Mouse (Mus musculus) liver, postnatal 0 days (tissue): ENCODE results near the gene Amz2. TPM values are rescaled to one million over a fixed set of nuclear protein-coding genes. Genes with fewer than 3 reads are reported as not detected.

Source experiments
- ATAC-seq: fragments of 200-750 bp; cut with Nextera tagmentation; 2 replicates; pipeline ENCODE4 v1.8.0; 2017; ENCODE audit warnings: mild to moderate bottlenecking, moderate library complexity
- DNase-seq: peaks from one replicate; pipeline ENCODE4 v3.0.0-alpha.2; 2016
- H3K27ac ChIP-seq: fragments of 300-500 bp; sonication (generic); 2 replicates; pipeline ENCODE4 v1.5.1; 2014; ENCODE audit warnings: antibody characterized with exemption, moderate library complexity, mild to moderate bottlenecking, low read depth
- H3K27me3 ChIP-seq: fragments of 300-500 bp; sonication (generic); 2 replicates; pipeline ENCODE4 v1.6.1; 2014; ENCODE audit warnings: low read length, control low read depth, mixed read lengths; ENCODE audit not compliant: insufficient read depth
- H3K36me3 ChIP-seq: fragments of 300-500 bp; sonication (generic); replicated peaks from 2 replicates; pipeline ENCODE4 v1.6.1; 2014; ENCODE audit warnings: mild to moderate bottlenecking, control low read depth, low read length, moderate library complexity, mixed read lengths; ENCODE audit not compliant: insufficient read depth
- H3K4me1 ChIP-seq: fragments of 300-500 bp; sonication (generic); 2 replicates; pipeline ENCODE4 v1.6.1; 2014; ENCODE audit warnings: antibody characterized with exemption, mild to moderate bottlenecking, control low read depth; ENCODE audit not compliant: insufficient read depth
- H3K4me2 ChIP-seq: fragments of 300-500 bp; sonication (generic); 2 replicates; pipeline ENCODE4 v1.6.1; 2014; ENCODE audit warnings: low read depth, mild to moderate bottlenecking, low read length, moderate library complexity, mixed read lengths
- H3K4me3 ChIP-seq: fragments of 300-500 bp; sonication (generic); 2 replicates; pipeline ENCODE4 v1.5.1; 2014; ENCODE audit warnings: low read depth, low read length
- H3K9ac ChIP-seq: fragments of 300-500 bp; sonication (generic); replicated peaks from 2 replicates; pipeline ENCODE4 v1.6.1; 2014; ENCODE audit warnings: mild to moderate bottlenecking, moderate library complexity
- H3K9me3 ChIP-seq: fragments of 300-500 bp; sonication (generic); 2 replicates; pipeline ENCODE4 v1.6.1; 2016; ENCODE audit warnings: mild to moderate bottlenecking, control low read depth, low read length, mixed read lengths
- CTCF ChIP-seq: sonication (generic); IDR thresholded peaks from 2 replicates; pipeline ENCODE4 v1.5.1; 2016; ENCODE audit warnings: antibody characterized with exemption, low read depth
- EP300 ChIP-seq: IDR thresholded peaks from 2 replicates; pipeline ENCODE4 v1.6.1; 2016; ENCODE audit warnings: antibody characterized with exemption, low read depth, mild to moderate bottlenecking
- WGBS: fragments of 180-500 bp; shearing (Covaris S2); extraction: QIAGEN DNeasy Blood & Tissue Kit; methylation state at CpG from one replicate; pipeline ENCODE4 v1.1.7; 2014; ENCODE audit not compliant: insufficient replicate concordance; 5-methylcytosine and 5-hydroxymethylcytosine counted together
- polyA plus RNA-seq: library from polyadenylated mRNA; unstranded; fragments of >200 nt; fragmentation: Nextera tagmentation; extraction: Ambion mirVana; gene quantifications from 2 replicates; pipeline ENCODE4 v1.2.1, GENCODE M21; 2015

The Amz2 gene
- polyA plus RNA-seq, 1 experiment from 2014 or later: 11.0 TPM

DNA sequence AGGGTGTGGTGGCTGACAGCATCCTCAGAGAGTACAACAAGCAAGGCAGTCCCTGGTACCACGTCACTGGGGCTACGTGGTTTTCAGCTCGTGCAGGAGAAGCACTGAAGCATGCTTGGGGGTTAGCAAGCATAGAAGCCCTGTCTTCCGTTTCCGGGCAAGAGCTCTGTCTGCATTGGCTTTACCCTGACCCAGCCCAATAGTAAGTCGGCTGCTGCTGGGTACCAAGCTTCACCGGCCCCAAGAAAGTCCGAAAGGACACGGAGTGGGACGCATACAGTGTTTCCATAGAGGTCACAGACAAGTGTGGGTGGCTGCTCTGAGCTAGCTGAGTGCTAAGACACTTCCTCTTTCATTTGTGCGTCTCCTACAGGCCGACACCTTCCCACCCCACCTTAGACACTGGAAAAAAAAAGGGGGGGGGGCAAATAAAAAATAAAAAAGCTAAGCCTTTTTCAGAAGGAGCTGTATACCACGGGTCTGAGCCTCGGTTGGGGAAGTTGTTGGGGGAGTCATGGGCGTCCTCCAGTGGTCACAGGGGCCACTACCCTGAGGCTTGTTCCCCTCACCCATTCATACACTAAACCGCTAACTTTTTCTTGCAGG lies 5.7 kb upstream of the Amz2 start:
- ATAC-seq: peak; percentile 47
- Histone ChIP-seq H3K9ac (peak overlapping the region; percentile 38; the same call in 1 of the 2 replicates), H3K27ac (peak overlapping the region; percentile 62), H3K27me3 (no peaks in the 10 kb centered on the region), H3K4me2 (peak overlapping the region; percentile 62), H3K9me3 (no peaks in the 10 kb centered on the region), H3K4me3 (peak overlapping the region; percentile 19), H3K4me1 (peaks cover 22% of the 10 kb centered on the region), H3K36me3 (no peaks in the 10 kb centered on the region)
- TF ChIP-seq CTCF (peak; percentile 28), EP300 (no peak)
- DNase-seq: peak; percentile 47
- WGBS: 24% methylated on average over 16 of the region's 16 CpGs

- TF ChIP-seq CTCF (no peak), EP300 (no peak)
- no peak for ATAC-seq
- no peak for DNase-seq
- H3K27ac ChIP-seq: peak overlapping the region; percentile 62
- peaks cover 23% of the 10 kb centered on the region for H3K4me1 ChIP-seq
- H3K36me3 ChIP-seq: no peaks in the 10 kb centered on the region
- H3K9ac ChIP-seq: no peak overlapping the region
- peak overlapping the region; percentile 62 for H3K4me2 ChIP-seq
- H3K4me3 ChIP-seq: peak overlapping the region; percentile 19; the same call in 1 of the 2 replicates
- no peaks in the 10 kb centered on the region for H3K27me3 ChIP-seq
- 56% methylated on average over 14 of the region's 14 CpGs for WGBS
- H3K9me3 ChIP-seq: no peaks in the 10 kb centered on the region
Observed at GRCm38 (mm10) chr11:109420567-109420962, 5.2 kb upstream of the Amz2 start.

DNA sequence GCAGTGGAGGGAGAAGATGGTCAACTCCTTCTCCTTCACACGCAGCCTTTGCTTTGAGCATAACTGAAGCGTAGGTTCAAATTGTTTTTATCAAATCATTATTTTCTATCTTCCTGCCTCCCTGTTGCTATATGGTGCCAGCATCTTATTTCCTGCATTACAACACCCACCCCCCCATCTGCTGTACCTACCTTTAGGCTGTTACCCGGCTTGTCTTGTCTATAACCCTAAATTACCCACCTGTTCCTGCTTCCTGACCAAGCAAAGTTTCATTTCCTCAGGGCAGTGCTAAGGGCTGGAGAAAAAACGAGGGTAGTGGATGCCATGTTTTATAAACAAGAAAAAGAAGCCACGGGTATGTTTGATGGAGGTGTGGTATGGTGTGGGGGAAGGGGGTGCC lies 4.5 kb upstream of the Amz2 start:
- ATAC-seq (no peak), DNase-seq (no peak)
- Histone ChIP-seq H3K9me3 (no peaks in the 10 kb centered on the region), H3K9ac (no peak overlapping the region), H3K4me3 (no peak overlapping the region), H3K27ac (no peak overlapping the region), H3K27me3 (no peaks in the 10 kb centered on the region), H3K4me1 (peaks cover 24% of the 10 kb centered on the region), H3K4me2 (no peak overlapping the region), H3K36me3 (no peaks in the 10 kb centered on the region)
- TF ChIP-seq CTCF (no peak), EP300 (no peak)
- 71% methylated on average over 5 of the region's 5 CpGs for WGBS

DNA sequence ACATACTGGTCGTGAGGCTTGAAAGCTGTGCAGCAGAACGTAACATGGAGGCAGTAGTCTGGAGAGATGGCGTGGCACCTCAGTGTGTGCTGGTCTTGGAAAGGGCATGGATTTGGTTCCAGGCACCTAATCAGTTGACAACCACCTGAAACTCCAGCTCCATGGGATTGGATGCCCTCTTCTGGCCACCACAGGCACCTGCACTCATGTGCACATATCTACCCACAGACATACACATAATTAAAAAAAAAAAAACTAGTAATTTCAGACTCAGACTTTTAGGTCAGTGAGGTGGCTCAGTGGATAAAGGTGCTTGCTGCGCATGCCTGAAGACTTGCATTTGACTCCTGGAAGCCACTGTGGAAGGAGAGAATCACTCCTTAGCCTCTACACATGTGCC lies 3.5 kb upstream of the Amz2 start:
- Histone ChIP-seq H3K4me3 (no peak overlapping the region), H3K4me2 (no peak overlapping the region), H3K4me1 (peaks cover 26% of the 10 kb centered on the region), H3K9me3 (no peaks in the 10 kb centered on the region), H3K36me3 (no peaks in the 10 kb centered on the region), H3K27me3 (no peaks in the 10 kb centered on the region), H3K9ac (no peak overlapping the region), H3K27ac (no peak overlapping the region)
- ATAC-seq (no peak), DNase-seq (no peak)
- 96% methylated on average over 4 of the region's 4 CpGs for WGBS
- TF ChIP-seq EP300: no peak
- TF ChIP-seq CTCF: no peak; the same call in 1 of the 2 replicates

DNA sequence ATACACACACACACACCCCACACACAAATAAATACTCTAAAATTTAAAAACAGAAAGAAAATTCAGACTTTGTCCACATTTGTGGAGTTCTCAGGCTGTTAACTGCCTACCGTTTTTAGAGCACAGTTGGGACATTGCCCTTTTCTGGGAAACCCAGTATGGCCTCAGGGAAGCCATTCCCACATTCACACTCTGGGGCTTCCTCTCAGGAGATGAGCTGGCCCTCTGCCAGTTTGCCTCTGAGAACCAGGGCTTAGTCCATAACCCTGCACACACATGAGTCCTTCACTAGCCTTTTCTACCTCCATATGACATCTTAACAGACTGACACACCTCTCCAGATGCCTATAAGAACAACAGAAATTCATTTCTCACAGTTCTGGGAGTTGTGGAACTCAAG lies 2.5 kb upstream of the Amz2 start:
- Histone ChIP-seq H3K4me1 (peaks cover 23% of the 10 kb centered on the region), H3K4me2 (no peak overlapping the region), H3K36me3 (no peaks in the 10 kb centered on the region), H3K27ac (no peak overlapping the region), H3K4me3 (no peak overlapping the region), H3K9ac (no peak overlapping the region), H3K27me3 (no peaks in the 10 kb centered on the region), H3K9me3 (no peaks in the 10 kb centered on the region)
- no peak for DNase-seq
- WGBS: 61% methylated on average over 1 of the region's 1 CpGs
- no peak for ATAC-seq
- TF ChIP-seq CTCF: no peak
- TF ChIP-seq EP300: no peak

- WGBS: 1% methylated on average over 11 of the region's 11 CpGs
- ATAC-seq: no peak
Observed at GRCm38 (mm10) chr11:109426272-109426586, 483 bp downstream of the Amz2 start.

DNA sequence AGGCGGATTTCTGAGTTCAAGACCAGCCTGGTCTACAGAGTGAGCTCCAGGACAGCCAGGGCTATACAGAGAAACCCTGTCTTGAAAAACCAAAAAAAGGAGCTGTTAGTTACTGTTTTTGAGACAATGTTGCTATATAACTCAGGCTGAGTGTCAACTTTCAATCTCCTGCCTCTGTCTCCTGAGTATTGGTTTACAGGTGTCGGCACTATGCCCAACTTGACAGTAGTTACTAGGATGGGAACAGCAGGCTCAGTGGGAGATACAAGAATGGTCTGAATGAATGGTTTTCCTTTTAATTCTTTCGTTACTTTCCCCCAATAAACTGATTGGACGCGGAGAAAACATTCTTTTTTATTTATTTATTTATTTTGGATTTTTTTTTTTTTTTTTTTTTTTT lies 1.6 kb downstream of the Amz2 start:
- no peak overlapping the region for H3K9ac ChIP-seq
- 92% methylated on average over 5 of the region's 5 CpGs for WGBS
- ATAC-seq (no peak), DNase-seq (no peak)
- H3K4me2 ChIP-seq: no peak overlapping the region
- peaks cover 15% of the 10 kb centered on the region for H3K4me1 ChIP-seq
- TF ChIP-seq CTCF (no peak), EP300 (no peak)
- H3K4me3 ChIP-seq: no peak overlapping the region
- peaks cover 18% of the 10 kb centered on the region for H3K36me3 ChIP-seq
- no peak overlapping the region for H3K27ac ChIP-seq
- H3K9me3 ChIP-seq: no peaks in the 10 kb centered on the region
- no peaks in the 10 kb centered on the region for H3K27me3 ChIP-seq

More at GRCm38 (mm10) chr11:109426272-109426586, 483 bp downstream of the Amz2 start:
- Histone ChIP-seq H3K4me1 (peaks cover 15% of the 10 kb centered on the region), H3K9me3 (no peaks in the 10 kb centered on the region), H3K9ac (peak overlapping the region; percentile 73), H3K4me2 (peak overlapping the region; percentile 82), H3K36me3 (peaks cover 18% of the 10 kb centered on the region), H3K27me3 (no peaks in the 10 kb centered on the region), H3K27ac (peak overlapping the region; percentile 89), H3K4me3 (peak overlapping the region; percentile 71)
- DNase-seq: no peak
- no peak for TF ChIP-seq EP300
- TF ChIP-seq CTCF: no peak
